Mouse (Mus musculus) gastrocnemius, postnatal 14 days (tissue): ENCODE data around the gene Cadps. TPM values are rescaled to one million over a fixed set of nuclear protein-coding genes. Genes with fewer than 3 reads are reported as not detected.

ENCODE experiments used
- DNase-seq: peaks from one replicate; pipeline ENCODE4 v3.0.0; 2021; ENCODE audit warnings: mixed read lengths
- intact Hi-C: fragments of 180-260 bp; cut with DNase I; formaldehyde crosslinking; loops from one replicate; pipeline ENCODE4 v1.15.1; 2025; ENCODE audit warnings: low total_unique reads
- total RNA-seq, 2 experiments: library from RNA; stranded (reverse); gene quantifications; 2 replicates each; pipeline ENCODE4 v1.2.3; 2021

Gene Cadps
- total RNA-seq, 2 experiments from 2014 or later = 0.06 to 0.16 TPM

DNA sequence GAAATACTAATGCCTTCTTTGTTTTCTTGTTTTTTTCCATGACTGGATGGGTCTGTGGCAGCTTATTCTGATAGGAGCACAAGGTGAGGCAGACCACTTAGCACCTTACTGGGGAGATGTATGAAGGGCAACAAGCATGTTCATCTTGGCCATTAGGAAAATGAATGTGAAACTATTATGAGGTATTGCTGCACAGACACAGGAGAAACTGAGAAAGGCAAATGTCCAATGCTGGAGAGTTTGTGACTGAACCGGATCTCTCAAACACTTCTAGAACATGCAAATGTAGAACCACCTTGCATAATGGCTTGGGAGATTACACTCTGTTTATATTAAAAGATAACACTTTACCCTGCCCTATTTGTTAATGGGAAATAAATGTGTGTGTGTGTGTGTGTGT, 54.0 kb downstream of the Cadps start:
- intact Hi-C loops = no loop called here
- no peak for DNase-seq

GRCm38 (mm10) chr14:12753237-12753636, 69.6 kb downstream of the Cadps start:
- intact Hi-C loops = no loop called here
- DNase-seq = no peak

DNA sequence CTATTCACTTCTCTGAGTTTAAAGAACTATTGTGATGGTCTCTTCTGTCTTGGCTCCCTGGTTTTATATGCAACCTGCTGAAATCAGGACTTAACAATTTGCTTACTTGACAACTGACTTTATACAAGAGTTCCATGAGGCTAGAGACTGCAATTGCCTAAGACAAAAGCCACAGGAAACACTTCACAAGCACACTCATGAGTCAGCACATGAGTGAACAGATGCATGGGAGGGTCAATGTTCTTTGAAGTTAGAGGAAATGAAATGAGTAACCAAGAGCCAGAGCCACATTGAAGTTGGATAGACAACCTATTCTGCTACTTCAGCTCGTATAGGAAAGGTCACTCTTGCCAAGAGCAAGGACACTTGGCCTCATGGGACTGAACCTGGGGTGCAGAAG, 71.1 kb downstream of the Cadps start:
- intact Hi-C loops = no loop called here
- DNase-seq = no peak

- intact Hi-C loops = no loop called here
Observed at GRCm38 (mm10) chr14:12730979-12731378, 91.9 kb downstream of the Cadps start.

GRCm38 (mm10) chr14:12722452-12723194, 100.3 kb downstream of the Cadps start:
- no peak for DNase-seq
- intact Hi-C loops = no loop called here

More at GRCm38 (mm10) chr14:12730979-12731378, 91.9 kb downstream of the Cadps start:
- no peak for DNase-seq

- DNase-seq = no peak
- intact Hi-C loops = no loop called here
Observed at GRCm38 (mm10) chr14:12718766-12719165, 104.1 kb downstream of the Cadps start.

- DNase-seq = no peak
- intact Hi-C loops = no loop called here
Observed at GRCm38 (mm10) chr14:12715906-12716659, 106.8 kb downstream of the Cadps start.

DNA sequence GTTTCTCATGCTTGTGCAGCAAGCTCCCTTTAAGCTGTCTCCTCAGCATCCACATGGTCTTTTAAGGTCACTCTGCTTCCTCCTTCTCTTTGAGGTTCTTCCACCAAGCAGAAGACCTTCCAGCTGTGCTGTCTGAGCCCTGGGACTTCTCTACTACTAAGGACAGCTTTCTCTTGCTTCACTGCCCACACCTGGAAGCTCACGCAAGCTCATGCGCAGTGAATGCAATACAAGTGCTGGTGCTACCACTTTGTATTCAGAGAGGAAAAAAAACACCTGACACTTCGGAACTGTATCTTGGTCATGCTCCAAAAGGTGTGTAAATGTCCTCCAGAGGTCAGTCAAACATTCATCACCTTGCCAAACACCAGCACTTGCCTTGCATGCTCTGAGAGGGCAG, 115.5 kb downstream of the Cadps start:
- intact Hi-C loops = no loop called here
- DNase-seq = no peak

DNA sequence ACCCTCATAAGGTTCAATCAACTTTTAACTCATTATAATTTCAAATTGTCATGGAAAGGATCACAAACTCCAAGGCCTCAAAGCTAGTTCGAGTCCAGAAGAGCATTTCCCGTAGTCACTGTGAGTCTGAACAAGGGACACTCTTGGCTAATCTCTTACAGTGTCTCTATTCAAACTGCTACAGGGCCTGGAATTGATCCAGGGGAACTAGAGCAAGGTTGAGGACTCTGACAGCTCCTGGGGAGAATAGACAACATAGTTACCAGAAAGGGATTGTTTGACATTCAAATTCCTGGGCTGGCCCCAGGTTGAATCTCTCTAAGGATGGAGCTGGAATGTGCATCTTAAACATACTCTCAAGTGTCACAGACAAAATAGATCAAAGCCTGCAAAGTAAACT, 118.4 kb downstream of the Cadps start:
- intact Hi-C loops = no loop called here
- no peak for DNase-seq

- intact Hi-C loops = no loop called here
Observed at GRCm38 (mm10) chr14:12690201-12690600, 132.7 kb downstream of the Cadps start.

DNA sequence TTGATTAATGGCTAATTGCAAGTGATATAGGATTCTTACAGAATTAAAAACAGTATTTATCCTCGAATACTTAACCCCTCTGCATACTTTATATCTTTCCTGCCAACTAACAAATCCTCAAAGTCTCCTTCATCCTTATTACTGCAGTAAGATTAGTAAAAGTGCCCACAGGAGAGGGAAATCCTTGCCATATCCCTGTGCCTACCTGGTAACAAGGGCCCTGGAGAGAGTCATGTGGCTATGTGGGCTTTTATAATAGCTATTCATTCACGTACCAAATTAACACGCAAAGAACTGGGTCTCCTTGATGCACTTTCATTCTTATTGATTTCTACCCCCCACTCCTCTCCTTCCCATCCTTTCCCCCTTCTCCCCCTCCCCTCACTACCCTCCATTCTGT, 137.9 kb downstream of the Cadps start:
- no peak for DNase-seq
- intact Hi-C loops = no loop called here

More at GRCm38 (mm10) chr14:12690201-12690600, 132.7 kb downstream of the Cadps start:
- DNase-seq = no peak

- no peak for DNase-seq
- intact Hi-C loops = no loop called here
Observed at GRCm38 (mm10) chr14:12680819-12681638, 141.8 kb downstream of the Cadps start.

DNA sequence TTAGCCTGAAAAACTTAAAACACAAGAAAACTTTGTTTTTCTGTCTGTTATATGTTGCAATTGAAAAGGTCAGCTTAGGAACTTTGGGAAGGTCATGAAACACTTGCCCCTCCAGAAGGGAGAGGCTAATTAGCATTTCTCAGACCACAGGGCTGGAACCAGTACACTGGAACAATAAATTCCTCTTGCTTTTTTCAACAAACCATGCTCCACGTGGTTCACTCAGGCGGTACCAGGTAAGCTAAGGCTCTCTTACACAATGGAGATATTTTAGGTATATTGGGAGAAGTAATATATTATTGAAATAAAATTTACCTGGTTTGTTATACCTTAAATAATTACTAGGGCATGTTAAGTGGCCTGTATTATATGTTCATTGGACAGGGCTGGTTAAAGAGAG, 161.4 kb downstream of the Cadps start:
- no peak for DNase-seq

GRCm38 (mm10) chr14:12657351-12657750, 165.5 kb downstream of the Cadps start:
- DNase-seq = no peak
- intact Hi-C loops = no loop called here

More for the DNA sequence above, 161.4 kb downstream of the Cadps start:
- intact Hi-C loops = no loop called here

DNA sequence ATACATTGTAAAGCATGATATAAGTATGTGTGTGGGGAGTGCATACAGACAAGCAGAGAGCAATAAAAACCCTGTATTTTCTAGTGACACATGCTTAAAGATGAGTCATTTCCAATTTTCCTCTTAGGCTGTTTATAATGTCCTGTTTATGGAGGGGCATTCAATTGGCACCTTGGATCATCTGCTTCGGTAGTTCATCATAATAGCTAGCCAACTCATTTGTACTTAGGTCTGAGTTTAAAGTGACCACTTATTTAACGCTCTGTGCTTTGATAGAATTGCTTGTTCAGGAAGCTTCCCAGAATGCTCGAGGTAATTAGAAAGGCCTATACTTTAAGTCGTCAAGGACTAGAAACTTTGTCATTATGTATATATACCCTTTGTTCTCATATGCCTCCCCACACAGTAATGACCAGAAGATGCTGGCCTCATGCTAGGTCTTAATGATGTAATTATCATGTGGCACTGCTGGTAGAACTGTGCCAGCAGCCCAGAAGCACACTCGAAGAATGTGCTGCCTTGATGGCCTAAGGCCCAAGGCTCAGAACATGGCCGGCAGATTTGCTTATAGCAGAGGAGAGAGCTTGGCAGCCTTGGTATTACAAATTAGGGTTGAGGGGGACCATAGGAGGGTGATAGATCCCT, 179.9 kb downstream of the Cadps start:
- DNase-seq = no peak
- intact Hi-C loops = no loop called here

GRCm38 (mm10) chr14:12638762-12639161, 184.1 kb downstream of the Cadps start:
- intact Hi-C loops = no loop called here
- DNase-seq = no peak

- intact Hi-C loops = no loop called here
- no peak for DNase-seq
Observed at GRCm38 (mm10) chr14:12637121-12637754, 185.6 kb downstream of the Cadps start.

DNA sequence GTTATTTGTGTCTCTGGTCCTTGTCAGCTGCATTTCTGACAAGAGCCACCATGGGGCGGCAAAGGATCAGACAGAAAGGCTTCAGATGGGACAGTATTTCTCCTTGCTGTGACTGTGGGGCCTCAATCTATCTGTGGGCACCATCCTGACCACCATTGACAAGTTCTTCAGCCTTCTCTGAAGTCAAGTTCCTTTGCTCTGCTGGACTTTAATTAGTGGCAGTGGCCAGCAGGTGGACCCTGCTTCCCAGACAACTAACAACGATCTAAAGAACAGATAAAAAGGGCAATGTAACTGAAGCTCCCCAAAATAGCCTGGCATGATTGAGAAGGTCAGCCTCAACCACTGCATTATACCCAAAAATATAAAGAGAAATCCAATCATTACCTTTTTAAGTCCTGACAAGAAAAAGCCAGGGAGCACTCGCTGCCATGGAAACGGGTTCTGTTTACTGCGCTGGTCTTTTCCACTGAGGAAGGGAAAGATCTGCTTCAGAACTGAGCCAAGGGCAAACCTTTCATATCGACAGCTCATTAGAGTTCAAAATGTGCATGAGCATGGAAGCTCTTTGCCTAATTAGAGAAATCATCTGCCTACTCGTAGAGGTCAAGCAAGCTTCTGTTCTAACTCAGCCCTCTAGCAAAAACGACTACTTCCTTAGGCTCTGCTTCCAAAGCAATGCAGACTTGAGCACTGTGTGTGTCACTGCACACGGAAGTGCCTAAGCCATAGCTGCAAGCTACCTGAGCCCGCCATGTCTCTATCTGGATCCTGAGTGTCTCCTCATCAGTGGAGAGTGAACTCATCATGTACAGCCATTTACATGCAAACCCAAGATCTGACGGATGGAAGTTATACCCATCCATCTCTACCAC, 198.4 kb downstream of the Cadps start:
- no peak for DNase-seq
- intact Hi-C loops = no loop called here
